Mouse (Mus musculus): ENCODE data around the gene Has1. TPM values are rescaled to one million over a fixed set of nuclear protein-coding genes. Genes with fewer than 3 reads are reported as not detected.

Gene Has1
- polyA plus RNA-seq, 1 experiment from 2014 or later: 2.2 TPM

DNA sequence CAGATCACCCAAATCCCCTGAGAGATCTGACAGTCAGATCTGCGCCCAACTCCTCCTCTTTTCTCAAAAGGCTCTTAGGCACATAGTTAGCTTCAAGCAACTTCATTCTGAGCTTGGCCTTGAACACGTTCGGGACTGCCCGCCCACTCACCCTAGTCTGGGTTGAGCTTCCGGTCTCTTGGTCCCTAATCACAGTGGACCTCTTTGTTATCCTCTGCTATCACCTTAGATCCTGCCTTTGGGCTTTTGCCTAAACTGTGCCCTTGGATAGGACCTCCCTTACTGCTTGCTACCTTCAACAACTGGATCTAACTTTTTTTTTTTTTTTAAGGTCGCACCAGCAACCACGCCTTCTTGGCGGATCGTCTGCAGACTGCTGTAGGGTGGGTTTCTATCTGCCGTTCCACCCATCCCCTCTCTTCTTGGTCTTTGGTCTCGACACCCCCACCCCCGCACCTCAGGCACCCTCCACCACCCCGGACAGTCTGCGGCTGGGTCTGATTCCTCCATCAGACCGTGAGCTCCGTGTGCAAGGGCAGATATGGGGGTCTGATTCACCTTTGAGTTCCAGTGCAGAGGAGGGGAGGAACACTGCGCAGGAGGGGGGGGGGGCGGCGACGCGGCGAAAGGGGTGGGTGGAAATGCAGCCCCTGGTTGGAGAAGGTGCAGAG is 28.9 kb downstream of the Has1 start:
- Histone ChIP-seq H3K4me2 (peak overlapping the region; percentile 82), H3K9me3 (ENCODE audit: low read depth, low read length) (no peaks in the 10 kb centered on the region), H3K36me3 (ENCODE audit: insufficient read depth) (peaks cover 11% of the 10 kb centered on the region), H3K27me3 (ENCODE audit: insufficient read depth, low read length) (no peaks in the 10 kb centered on the region), H3K4me1 (ENCODE audit: insufficient read depth) (peaks cover 11% of the 10 kb centered on the region), H3K9ac (peak overlapping the region; percentile 86), H3K27ac (ENCODE audit: low read depth) (peak overlapping the region; percentile 99), H3K4me3 (ENCODE audit: low read depth, low read length) (peak overlapping the region; percentile 80)
- under 1% methylated on average over 19 of the region's 22 CpGs for WGBS
- peak; percentile 40 for ATAC-seq (ENCODE audit: insufficient read depth)
- DNase-seq: peak; percentile 81
- TF ChIP-seq CTCF (IDR thresholded peaks at IDR 0.05; ENCODE audit: low read depth): no peak

DNA sequence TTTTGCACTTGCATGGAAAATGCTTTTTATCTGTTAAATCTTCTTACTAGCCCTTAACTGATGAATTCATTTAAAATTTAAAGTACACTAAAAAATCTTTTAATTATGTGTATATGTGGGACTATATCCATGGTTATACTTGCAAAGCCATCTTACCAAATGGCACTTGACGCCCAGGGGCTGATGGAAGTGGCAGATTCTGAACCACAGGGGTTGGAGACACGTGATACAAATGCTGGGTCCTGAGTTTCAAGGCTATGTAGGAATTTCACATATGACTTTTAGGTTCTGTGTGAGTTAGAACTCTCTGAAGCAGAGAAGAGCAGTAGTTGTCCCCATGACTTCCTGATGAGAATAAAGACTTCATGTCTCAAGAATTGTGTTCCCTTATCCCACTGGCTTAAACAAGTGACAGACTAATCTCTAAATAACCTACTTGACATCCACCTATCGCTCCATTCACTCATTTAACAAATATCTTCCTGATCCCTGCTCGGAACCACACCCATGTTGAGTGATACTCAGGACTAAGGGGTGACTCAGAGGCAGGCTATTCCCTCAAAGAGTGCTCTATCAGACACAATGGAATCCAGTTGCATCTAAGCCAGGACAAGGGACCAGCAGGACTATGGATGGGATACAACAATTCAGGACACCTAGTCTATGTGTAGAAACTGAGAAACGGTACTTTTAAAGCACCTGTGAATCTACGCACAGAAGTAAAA is 31.2 kb downstream of the Has1 start:
- H3K27ac ChIP-seq (ENCODE audit: low read depth): no peak overlapping the region
- H3K9me3 ChIP-seq (ENCODE audit: low read depth, low read length): no peaks in the 10 kb centered on the region
- WGBS: 74% methylated on average over 6 of the region's 6 CpGs
- no peak overlapping the region for H3K4me2 ChIP-seq
- no peak for ATAC-seq (ENCODE audit: insufficient read depth)
- no peaks in the 10 kb centered on the region for H3K36me3 ChIP-seq (ENCODE audit: insufficient read depth)
- TF ChIP-seq CTCF (IDR thresholded peaks at IDR 0.05; ENCODE audit: low read depth): no peak
- no peaks in the 10 kb centered on the region for H3K27me3 ChIP-seq (ENCODE audit: insufficient read depth, low read length)
- no peaks in the 10 kb centered on the region for H3K4me1 ChIP-seq (ENCODE audit: insufficient read depth)
- no peak overlapping the region for H3K4me3 ChIP-seq (ENCODE audit: low read depth, low read length)
- DNase-seq: no peak
- no peak overlapping the region for H3K9ac ChIP-seq

DNA sequence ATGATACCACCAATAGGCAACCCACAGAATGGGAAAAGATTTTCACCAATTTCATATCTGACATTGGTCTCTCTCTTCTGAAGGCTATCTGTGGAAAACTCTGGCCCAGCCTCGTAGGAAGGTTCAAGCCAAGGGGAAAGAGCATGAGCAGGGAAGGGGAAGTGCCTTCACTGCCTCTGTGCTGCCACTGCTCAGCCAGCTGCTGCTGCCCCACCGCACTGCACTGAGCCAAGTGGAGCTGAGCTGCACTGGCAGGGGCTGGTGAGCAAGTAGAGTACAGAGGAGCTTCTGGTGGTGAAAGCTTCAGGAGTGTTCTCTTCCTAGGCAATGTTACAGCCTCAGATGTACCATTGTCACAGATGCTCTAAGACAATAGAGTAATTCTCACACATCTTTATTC is 59.5 kb downstream of the Has1 start:
- ATAC-seq (ENCODE audit: insufficient read depth): no peak
- WGBS: 68% methylated on average over 2 of the region's 2 CpGs
- TF ChIP-seq CTCF (IDR thresholded peaks at IDR 0.05; ENCODE audit: low read depth): no peak
- Histone ChIP-seq H3K9me3 (ENCODE audit: low read depth, low read length) (no peaks in the 10 kb centered on the region), H3K4me1 (ENCODE audit: insufficient read depth) (no peaks in the 10 kb centered on the region), H3K27ac (ENCODE audit: low read depth) (no peak overlapping the region), H3K9ac (no peak overlapping the region), H3K36me3 (ENCODE audit: insufficient read depth) (no peaks in the 10 kb centered on the region), H3K4me2 (no peak overlapping the region), H3K4me3 (ENCODE audit: low read depth, low read length) (no peak overlapping the region), H3K27me3 (ENCODE audit: insufficient read depth, low read length) (no peaks in the 10 kb centered on the region)
- DNase-seq: no peak

MicroRNAs encoded within 50 kb of the gene (microRNA counts, 519-probe panel; counts per million panel counts)
- 4,989 counts per million, percentile 95 among the panel's probes with 10 or more counts for microRNA mmu-let-7e
- 3,306 counts per million, percentile 64 among the panel's probes with 10 or more counts for microRNA mmu-miR-125a-3p
- 5,347 counts per million, percentile 98 among the panel's probes with 10 or more counts for microRNA mmu-miR-125a-5p
- microRNA mmu-miR-99b: 4,471 counts per million, percentile 92 among the panel's probes with 10 or more counts

Small RNA genes lying within 50 kb of the gene (microRNA-seq; reads per million reads assigned to microRNA genes)
- gene Gm25927 (ENCODE audit: borderline number of aligned reads) (not detected), gene Mir125a (ENCODE audit: borderline number of aligned reads) (3,820 reads per million, percentile 86 among the genes with 10 or more reads in this experiment), gene Mir99b (ENCODE audit: borderline number of aligned reads) (23,933 reads per million, percentile 97 among the genes with 10 or more reads in this experiment), gene Mirlet7e (ENCODE audit: borderline number of aligned reads) (not detected)

Other genes with a start within 250 kb of the Has1 start
- gene Lnpep, start 230.2 kb downstream of the Has1 start, polyA plus RNA-seq (2014; fragmentation: Nextera tagmentation; extraction: Ambion mirVana): 6.7 and 8.4 TPM in 2 replicates
- not detected in 2 replicates for gene Vmn2r90, start 151.5 kb downstream of the Has1 start, polyA plus RNA-seq (2014; fragmentation: Nextera tagmentation; extraction: Ambion mirVana)
- 33.2 and 38.9 TPM in 2 replicates for gene Spaca6, start 28.0 kb downstream of the Has1 start, polyA plus RNA-seq (2014; fragmentation: Nextera tagmentation; extraction: Ambion mirVana)
- 0.13 and 0.46 TPM in 2 replicates for gene Fpr1, start 28.7 kb upstream of the Has1 start, polyA plus RNA-seq (2014; fragmentation: Nextera tagmentation; extraction: Ambion mirVana)
- gene Fpr2, start 32.6 kb upstream of the Has1 start, polyA plus RNA-seq (2014; fragmentation: Nextera tagmentation; extraction: Ambion mirVana): 0.17 and 1.1 TPM in 2 replicates
- gene Fpr3, start 32.6 kb upstream of the Has1 start, polyA plus RNA-seq (2014; fragmentation: Nextera tagmentation; extraction: Ambion mirVana): not detected in 2 replicates
- not detected in 2 replicates for gene Fpr-rs4, start 166.5 kb upstream of the Has1 start, polyA plus RNA-seq (2014; fragmentation: Nextera tagmentation; extraction: Ambion mirVana)
- not detected in 2 replicates for gene Vmn2r124, start 194.2 kb upstream of the Has1 start, polyA plus RNA-seq (2014; fragmentation: Nextera tagmentation; extraction: Ambion mirVana)
- gene Vmn2r91, start 229.8 kb upstream of the Has1 start, polyA plus RNA-seq (2014; fragmentation: Nextera tagmentation; extraction: Ambion mirVana): not detected in 2 replicates

Measured in lung, embryonic 14.5 days (tissue).